Mouse (Mus musculus) neutrophil, adult 65 days (primary cell): ENCODE measurements around the gene Tmod1. TPM values are rescaled to one million over a fixed set of nuclear protein-coding genes. Genes with fewer than 3 reads are reported as not detected.

Experiments
- total RNA-seq: library from RNA; stranded (reverse); gene quantifications from 2 replicates; pipeline ENCODE4 v1.2.4, GENCODE M21; 2023

The Tmod1 gene
- total RNA-seq = 0.93 and 1.7 TPM in 2 replicates

GRCm38 (mm10) chr4:46038892-46039751 is at the start of gene Tmod1:
Gene Tmod1 (plus strand): TSS chr4:46038935.

GRCm38 (mm10) chr4:46138287-46139222 is 99.8 kb downstream of the Tmod1 start, which contains the start of the genes Ncbp1 and Tstd2:
Gene Ncbp1 (plus strand): TSS chr4:46138613.
Gene Tstd2 (minus strand): TSS chr4:46138694.

Other genes with a start within 250 kb of the Tmod1 start
- 4.4 and 4.6 TPM in 2 replicates for gene Aldh1b1, start 239.9 kb upstream of the Tmod1 start, total RNA-seq
- gene Igfbpl1, start 212.0 kb upstream of the Tmod1 start, total RNA-seq = not detected in 2 replicates
- gene Stra6l, start 190.3 kb upstream of the Tmod1 start, total RNA-seq = 0.28 TPM in 1 of 2 replicates, not detected in the other
- gene Ccdc180, start 148.6 kb upstream of the Tmod1 start, total RNA-seq = 1.7 and 2.2 TPM in 2 replicates
- gene Tdrd7, start 73.6 kb upstream of the Tmod1 start, total RNA-seq = 32.7 and 37.0 TPM in 2 replicates
- gene Ncbp1, start 99.7 kb downstream of the Tmod1 start, total RNA-seq = 30.3 and 37.3 TPM in 2 replicates
- 23.7 and 33.0 TPM in 2 replicates for gene Tstd2, start 99.8 kb downstream of the Tmod1 start, total RNA-seq
- 14.0 and 15.9 TPM in 2 replicates for gene Xpa, start 157.4 kb downstream of the Tmod1 start, total RNA-seq